10 mouse cellular contexts compared by ENCODE assay signal in genomic region chrX:94048048-94048447, GRCm38 (mm10).
DNase-seq lines count a peak whose midpoint lies in the region; ATAC-seq and TF ChIP-seq lines count a peak whose summit lies in the region.
"Had no signal": no experiment of that assay in that cellular context is flagged by ENCODE, and none has a peak within 500 bp of the region (broad histone marks: within the 10 kb centered on the region; RNA-seq: fewer than 3 reads in every experiment).

No protein-coding gene starts in this region.

- H3K9me3 ChIP-seq in kidney, embryonic 16.5 days (ENCODE audit: low read length): no peaks in the 10 kb centered on the region
- H3K9me3 ChIP-seq in forebrain, postnatal 0 days (ENCODE audit: low read length): no peaks in the 10 kb centered on the region
- H3K9me3 ChIP-seq: liver, embryonic 13.5 days had no signal

- TF ChIP-seq CTCF in forebrain, postnatal 0 days (IDR thresholded peaks at IDR 0.05; ENCODE audit: low read depth): no peak

- H3K27me3 ChIP-seq in kidney, embryonic 16.5 days (ENCODE audit: insufficient read depth, low read length): peaks cover 10% of the 10 kb centered on the region; the same call in 1 of the 2 replicates
- H3K27me3 ChIP-seq in forebrain, postnatal 0 days (ENCODE audit: insufficient read depth, low read length): no peaks in the 10 kb centered on the region; the same call in 1 of the 2 replicates

- DNase-seq in kidney, adult 18-20 months: peak; percentile 8
- peak; percentile 53 for DNase-seq in brain, adult 2 months (ENCODE audit: low read depth, low spot score)
- DNase-seq in forebrain, postnatal 0 days: no peak
- DNase-seq in layer of hippocampus, adult 8-10 months (ENCODE audit: low spot score in 2 of 2): peak; percentile 7 to 8
- no peak for DNase-seq in thymus, postnatal 14 days
- DNase-seq in retina, embryonic 14.5 days (ENCODE audit: low spot score): no peak
- no peak for DNase-seq in urinary bladder, adult 18-20 months (ENCODE audit: low spot score in 2 of 2)
- DNase-seq: liver, embryonic 13.5 days had no signal

- no peaks in the 10 kb centered on the region for H3K36me3 ChIP-seq in kidney, embryonic 16.5 days (ENCODE audit: insufficient read depth, low read length)
- H3K36me3 ChIP-seq in forebrain, postnatal 0 days (ENCODE audit: insufficient read depth): no peaks in the 10 kb centered on the region
- H3K36me3 ChIP-seq: liver, embryonic 13.5 days had no signal

- no peak overlapping the region for H3K27ac ChIP-seq in kidney, embryonic 16.5 days (ENCODE audit: low read length)
- H3K27ac ChIP-seq in forebrain, postnatal 0 days (ENCODE audit: low read depth, low read length): no peak overlapping the region
- H3K27ac ChIP-seq: heart, adult 2 months; liver, embryonic 13.5 days had no signal

- H3K4me1 ChIP-seq in kidney, embryonic 16.5 days (ENCODE audit: insufficient read depth, low read length): no peaks in the 10 kb centered on the region
- no peaks in the 10 kb centered on the region for H3K4me1 ChIP-seq in forebrain, postnatal 0 days (ENCODE audit: insufficient read depth)
- H3K4me1 ChIP-seq: liver, embryonic 13.5 days had no signal

- WGBS in kidney, embryonic 16.5 days: 47% methylated on average over 5 of the region's 5 CpGs
- 30% methylated on average over 5 of the region's 5 CpGs for WGBS in forebrain, postnatal 0 days

- no peak for ATAC-seq in kidney, embryonic 16.5 days (ENCODE audit: low FRiP score, low TSS enrichment)
- peak; percentile 18; the same call in 1 of the 2 replicates for ATAC-seq in forebrain, postnatal 0 days

- no peak overlapping the region for H3K9ac ChIP-seq in kidney, embryonic 16.5 days (replicated peaks; ENCODE audit: low read length)
- H3K9ac ChIP-seq in forebrain, postnatal 0 days: no peak overlapping the region
- H3K9ac ChIP-seq: liver, embryonic 13.5 days had no signal

- H3K4me3 ChIP-seq in kidney, embryonic 16.5 days (ENCODE audit: low read length): no peak overlapping the region
- no peak overlapping the region for H3K4me3 ChIP-seq in forebrain, postnatal 0 days (ENCODE audit: low read depth, low read length)
- H3K4me3 ChIP-seq: heart, adult 2 months; liver, embryonic 13.5 days had no signal

- no peak overlapping the region for H3K4me2 ChIP-seq in kidney, embryonic 16.5 days (replicated peaks; ENCODE audit: low read depth, low read length)
- H3K4me2 ChIP-seq in forebrain, postnatal 0 days (ENCODE audit: low read depth): no peak overlapping the region
- H3K4me2 ChIP-seq: liver, embryonic 13.5 days had no signal

Comparison
In these comparisons a context has a peak if more than half of its experiments do, and no peak if none do; other contexts are left out.
1. DNase-seq: peak in kidney, adult 18-20 months (single experiment), brain, adult 2 months (single experiment) and layer of hippocampus, adult 8-10 months (2 of 2); none in forebrain, postnatal 0 days (single experiment), thymus, postnatal 14 days (single experiment), retina, embryonic 14.5 days (single experiment) and urinary bladder, adult 18-20 months (0 of 2).